Mouse (Mus musculus) small intestine, adult 2 months (tissue): ENCODE measurements around the gene Fuca1.

ENCODE experiments used
- CTCF ChIP-seq: fragments of 200-500 bp; IDR thresholded peaks from 2 replicates; pipeline ENCODE4 v1.5.1; 2012; ENCODE audit warnings: low read depth, mild to moderate bottlenecking, control low read depth, inconsistent platforms, low read length, moderate library complexity, mixed read lengths; ENCODE audit not compliant: insufficient replicate concordance, insufficient read length; ENCODE audit errors: extremely low read depth
- POLR2A ChIP-seq: fragments of 200-500 bp; IDR thresholded peaks from 2 replicates; pipeline ENCODE4 v1.6.1; 2012; ENCODE audit warnings: low read depth, mild to moderate bottlenecking, control low read depth, inconsistent platforms, low read length, moderate library complexity

DNA sequence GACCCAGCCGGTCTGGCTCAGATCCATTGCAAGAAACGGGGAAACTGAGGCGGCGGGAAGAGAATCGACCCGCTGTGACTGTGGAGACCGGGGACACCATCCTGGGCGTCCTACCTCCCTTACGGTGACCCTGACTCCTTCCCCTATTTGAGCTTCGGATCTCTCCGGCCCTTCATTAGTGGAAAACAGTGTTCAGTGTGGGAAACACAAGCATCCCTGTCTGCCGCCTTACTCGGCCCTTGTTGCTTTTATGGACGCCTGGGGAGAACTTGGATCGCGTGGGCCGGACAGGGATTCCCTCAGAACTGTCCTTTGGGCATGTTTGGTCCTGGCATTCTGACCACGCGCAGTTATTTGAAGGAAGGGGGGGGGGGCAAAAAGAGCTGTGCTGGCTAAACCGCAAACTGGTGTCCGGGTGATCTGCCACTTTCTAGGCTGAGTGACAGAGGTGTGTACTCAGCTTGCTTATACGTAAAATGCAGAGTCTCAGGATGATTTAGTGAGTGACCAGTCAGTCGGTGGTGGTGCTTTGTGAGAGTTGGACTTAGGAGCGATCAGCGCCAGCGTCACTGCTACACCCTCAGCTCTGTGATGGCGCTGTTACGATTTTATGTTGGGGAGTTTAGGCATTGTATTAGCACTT, 26.2 kb downstream of the Fuca1 start:
- TF ChIP-seq POLR2A (no peak), CTCF (no peak)
